Mouse (Mus musculus) common myeloid progenitor, adult 5-6 weeks (primary cell): ENCODE data around the gene Hes1. TPM values are rescaled to one million over a fixed set of nuclear protein-coding genes. Genes with fewer than 3 reads are reported as not detected.

Experiments used
- ATAC-seq: replicated peaks from 2 replicates; pipeline ENCODE4 v1.8.0; 2016; ENCODE audit warnings: low read depth, mild to moderate bottlenecking, moderate TSS enrichment, inconsistent platforms; ENCODE audit not compliant: poor library complexity, severe bottlenecking
- total RNA-seq: library from RNA; stranded (forward); fragments of 200-1000, 187-1606 nt; gene quantifications from 2 replicates; pipeline ENCODE4 v1.2.3, GENCODE M21; 2017

Gene Hes1
- 0.05 and 0.58 TPM in 2 replicates for total RNA-seq

DNA sequence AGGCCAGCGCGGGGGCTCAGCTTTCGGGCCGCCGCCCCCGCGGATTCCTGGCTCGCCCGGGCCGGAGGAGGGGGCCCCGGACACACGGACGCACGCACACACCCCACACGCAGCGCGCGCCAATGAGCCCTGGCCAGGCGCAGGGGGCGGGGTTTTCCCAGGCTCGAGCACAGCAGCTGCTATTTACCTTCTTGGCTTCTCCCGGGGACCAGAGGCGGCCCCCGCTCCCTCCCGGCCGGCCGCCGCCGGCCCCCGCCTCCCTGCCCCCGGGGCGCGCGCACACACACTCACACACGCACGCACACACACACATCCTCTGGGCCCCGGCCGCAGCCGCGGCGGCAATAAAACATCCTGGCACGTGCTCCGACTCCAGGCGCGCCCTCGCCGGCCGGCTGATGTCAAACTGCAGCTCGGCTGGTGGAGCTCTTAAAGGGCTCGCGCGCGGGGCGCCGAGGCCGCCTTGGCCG, at the start of gene Hes1:
TSS of gene Hes1 (plus strand) at position 401 of the 470 bp plus-strand sequence.
- ATAC-seq: peak; percentile 42

DNA sequence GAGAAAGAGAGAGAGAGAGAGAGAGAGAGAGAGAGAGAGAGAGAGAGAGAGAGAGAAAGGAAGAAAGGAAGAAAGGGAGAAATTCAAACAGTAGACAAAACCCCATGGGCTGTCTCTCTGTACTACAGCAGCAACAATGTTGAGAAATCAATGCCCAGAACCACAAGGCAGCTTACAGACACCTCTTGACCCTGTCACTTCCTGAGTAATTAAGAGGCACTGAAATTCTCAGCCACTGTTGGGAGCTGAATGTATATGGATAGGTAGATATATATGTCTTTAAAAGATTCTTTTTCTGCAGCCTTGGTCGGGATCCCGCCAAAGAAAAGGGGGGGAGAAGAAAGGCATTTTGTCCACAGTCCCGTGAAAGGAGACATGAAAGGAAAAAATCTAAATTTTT, 48.1 kb upstream of the Hes1 start:
- ATAC-seq: peak; percentile 48; the same call in 1 of the 2 replicates

DNA sequence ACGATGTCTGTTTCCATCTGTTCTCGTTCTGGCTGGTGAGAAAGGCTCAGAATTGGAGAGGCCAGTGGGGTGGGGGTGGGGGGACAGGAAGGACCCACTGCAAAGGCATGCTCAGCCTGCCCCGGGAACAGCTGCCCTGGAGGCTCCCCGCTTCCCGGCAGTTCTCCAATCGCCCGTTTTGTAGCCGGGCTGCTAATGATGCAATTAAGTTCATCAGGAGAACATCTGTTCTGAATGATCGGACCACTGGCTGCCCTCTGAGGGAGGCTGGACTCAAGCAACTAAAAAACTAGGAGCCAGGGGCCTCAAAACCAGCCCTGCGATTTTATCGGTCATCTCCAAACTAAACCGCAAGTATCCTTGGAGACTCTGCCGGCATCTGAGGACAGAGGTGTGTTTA, 44.1 kb upstream of the Hes1 start:
- no peak for ATAC-seq

DNA sequence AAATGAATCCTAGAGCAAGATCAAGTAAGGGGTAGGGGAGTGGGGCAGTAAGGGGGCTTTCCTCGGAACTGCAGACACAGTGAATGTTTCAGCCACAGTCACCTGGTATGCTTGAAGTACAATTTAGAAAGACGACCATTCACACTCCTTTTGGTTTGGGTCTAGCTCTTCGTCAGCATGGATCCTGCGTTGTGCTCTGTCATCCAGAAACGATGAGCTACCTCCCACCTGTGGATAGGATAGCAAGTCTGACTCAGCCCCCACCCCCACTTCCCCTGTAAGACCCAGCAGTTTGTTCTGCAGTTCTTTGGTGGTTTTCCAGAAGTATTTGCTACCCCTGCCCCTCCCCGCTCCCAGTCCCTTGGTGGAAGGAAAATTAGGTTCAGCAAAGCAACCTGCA, 41.8 kb upstream of the Hes1 start:
- no peak for ATAC-seq

DNA sequence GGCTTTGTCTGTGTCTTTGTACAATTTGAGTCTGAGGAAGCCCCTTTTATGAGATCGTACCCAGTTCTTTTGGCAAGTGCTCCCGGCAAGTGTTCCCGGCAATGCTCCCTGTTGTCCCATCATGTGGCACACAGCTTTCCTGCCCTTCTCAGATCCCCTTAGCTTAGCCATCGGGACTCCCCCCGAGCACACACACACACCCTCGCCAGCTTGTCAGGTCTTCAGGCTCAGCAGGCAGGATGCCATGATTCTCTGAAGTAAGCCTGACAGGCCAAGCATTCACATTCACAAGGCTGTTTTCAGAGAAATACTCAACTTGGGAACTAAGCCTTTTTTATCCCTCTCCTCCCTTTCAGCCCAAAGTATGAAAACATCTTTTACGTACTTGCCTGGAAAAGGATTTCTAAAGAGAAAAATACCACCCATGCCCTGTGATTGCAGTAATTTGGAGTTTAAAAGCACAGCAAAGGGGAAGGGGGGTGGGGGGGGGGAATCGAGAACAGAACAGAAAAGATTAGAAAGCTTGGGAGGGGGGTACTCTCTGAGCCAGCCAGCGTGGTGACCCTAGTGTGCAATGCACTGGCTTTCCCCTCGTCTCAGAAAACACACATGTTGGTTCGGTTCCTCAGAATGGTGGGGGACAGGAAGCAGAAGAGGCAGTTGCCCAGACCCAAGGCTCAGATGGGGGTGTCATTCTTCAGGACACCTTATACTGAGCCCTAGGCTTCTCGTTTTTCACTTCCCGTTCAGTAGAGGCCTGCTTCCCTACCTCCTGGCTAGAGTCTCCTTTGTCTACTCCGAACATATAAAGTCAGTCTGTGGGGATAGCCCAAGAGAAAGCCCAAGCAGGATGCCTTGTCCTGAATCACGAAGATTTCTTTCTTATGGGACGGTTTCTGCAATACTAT, 41.0 kb upstream of the Hes1 start:
- peak; percentile 65 for ATAC-seq

DNA sequence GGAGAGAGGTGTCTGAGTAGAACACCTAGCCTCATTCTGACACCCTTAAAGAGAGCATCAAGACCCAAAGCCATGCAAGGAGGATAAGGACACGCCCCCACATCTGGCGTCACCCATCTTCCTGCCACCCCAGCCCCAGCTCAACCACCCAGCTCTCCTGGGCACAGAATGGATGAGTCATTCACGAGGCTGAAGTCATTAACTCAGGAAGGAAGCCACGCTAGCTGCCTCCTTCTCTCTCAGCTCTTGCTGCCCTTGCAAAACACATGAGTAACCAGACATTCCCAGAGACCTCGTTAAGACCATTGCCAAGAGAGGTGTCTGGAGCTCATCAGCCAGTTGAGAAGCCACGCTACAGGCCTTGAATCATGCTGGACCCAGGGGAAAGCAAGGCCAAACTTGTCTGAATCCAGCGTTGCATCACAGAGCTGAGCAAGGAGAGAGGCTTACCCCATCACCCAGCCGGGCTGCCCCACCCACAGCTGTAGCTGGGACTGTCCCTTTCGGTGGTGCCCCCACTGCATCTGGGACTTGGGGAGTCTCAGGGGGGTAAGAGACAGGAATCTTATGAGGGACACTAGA, 39.4 kb upstream of the Hes1 start:
- ATAC-seq: peak; percentile 92

DNA sequence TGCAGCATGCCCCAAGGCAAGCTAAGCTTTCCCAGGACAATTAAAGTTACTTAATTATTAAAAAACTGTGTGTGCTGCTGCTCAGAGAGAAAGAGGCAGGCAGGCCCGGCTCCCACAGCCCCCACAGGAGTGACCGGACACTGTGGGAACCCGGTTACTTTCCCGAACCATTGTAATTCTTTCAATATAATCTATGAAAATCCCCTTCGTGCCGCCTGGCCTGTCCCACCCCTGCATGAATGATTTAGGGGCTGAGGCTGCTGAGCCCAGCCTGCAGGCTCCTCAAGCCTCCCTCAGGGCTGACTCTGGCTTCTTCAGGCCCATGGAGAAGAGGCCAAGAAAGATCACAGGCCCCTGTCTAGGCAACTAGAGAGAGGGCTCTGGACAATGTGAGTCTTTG, 36.0 kb upstream of the Hes1 start:
- no peak for ATAC-seq

DNA sequence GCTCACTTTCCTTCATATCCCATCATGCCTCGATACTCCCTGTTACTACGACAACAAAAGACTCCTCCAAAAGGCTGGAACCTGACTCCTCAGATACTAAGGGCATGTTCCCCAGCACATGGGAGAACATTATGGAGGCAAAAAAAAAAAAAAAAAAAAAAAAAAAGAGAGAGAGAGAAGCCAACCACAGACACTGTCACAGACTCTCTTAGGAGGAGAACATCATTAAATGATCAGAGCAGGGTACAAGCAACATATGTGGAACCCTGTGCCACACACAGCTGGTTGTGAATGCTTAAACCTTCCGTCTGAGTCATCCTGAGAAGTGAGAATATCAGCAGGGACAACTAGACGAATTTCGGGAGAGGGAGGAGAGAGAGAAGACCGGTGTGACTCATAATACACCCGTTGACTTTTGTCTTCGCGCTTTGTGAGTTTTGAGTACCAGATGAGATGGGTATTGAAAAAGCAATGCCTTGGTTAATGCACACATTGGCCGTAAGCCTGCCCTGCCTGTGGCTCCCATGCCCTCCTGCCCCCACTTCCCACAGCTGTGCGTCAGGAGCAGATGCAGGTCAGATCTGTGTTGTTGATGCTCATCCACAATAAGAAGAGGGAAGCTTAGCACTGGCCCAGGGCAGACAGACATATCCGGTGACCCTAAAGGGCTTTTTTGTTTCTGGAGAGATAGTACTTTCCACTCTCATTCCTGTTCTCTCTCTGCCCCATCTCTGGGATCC, 34.8 kb upstream of the Hes1 start:
- no peak for ATAC-seq

DNA sequence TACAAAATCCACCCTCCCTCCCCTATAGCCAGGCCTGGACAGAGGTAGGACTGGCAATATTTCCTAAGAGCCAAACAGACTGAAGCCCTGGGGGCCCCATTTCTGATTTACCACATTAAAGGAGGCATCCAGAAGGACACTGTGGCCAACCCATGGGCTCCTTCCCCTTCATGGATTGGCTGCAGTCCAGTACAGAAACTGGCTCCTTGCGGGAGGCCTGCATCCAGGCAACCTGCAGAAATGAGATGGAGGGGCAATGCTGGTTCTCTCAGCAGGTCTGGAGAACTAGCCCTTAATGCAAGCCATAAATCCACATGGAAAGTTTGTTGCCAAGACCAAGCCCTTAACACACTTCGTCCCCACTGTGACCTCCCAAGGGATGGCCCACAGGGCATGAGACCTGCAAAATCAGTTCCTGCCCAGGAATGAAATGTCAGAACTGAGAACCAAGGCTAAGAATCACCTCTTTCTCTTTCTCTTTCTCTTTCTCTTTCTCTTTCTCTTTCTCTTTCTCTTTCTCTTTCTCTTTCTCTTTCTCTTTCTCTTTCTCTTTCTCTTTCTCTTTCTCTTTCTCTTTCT, 31.8 kb upstream of the Hes1 start:
- no peak for ATAC-seq

DNA sequence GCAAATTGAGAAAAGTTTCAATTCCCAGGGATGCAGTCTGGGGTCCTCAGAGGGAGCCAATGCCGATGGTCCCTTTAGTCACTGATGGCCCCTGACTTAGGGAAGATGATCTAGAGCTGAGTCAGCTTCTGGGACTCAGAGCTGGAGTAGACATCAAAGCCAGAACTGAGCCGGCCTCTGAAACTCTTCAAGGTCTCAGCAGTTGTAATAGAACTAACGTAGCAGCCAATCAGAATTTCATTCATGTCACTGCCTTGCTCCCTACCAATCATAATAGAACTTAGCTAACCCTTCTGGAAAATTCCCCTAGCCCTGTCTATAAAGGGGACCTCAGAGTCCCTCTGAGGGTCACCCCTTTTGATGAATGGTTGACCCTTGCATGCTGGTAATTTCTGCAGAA, 30.8 kb upstream of the Hes1 start:
- ATAC-seq: no peak

DNA sequence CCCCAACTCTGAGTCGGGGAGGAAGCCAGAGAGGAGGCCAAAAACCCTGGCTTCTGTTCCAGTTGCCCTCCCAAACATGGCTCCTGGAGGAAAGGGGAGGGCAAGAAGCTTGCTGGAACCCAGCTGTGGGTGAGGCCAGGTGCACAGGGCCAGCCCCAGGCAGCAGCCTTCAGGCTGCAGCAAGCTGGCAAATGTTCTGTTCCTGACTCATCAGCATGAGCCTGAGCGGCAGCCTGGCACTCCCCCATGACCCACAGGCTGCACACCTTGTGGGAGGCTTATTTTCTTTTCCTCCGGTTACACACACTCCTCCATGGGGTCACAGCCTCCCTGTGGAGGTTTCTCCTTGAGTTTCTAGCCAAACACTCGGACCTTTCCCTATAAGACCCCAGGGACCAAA, 30.2 kb upstream of the Hes1 start:
- ATAC-seq: no peak

DNA sequence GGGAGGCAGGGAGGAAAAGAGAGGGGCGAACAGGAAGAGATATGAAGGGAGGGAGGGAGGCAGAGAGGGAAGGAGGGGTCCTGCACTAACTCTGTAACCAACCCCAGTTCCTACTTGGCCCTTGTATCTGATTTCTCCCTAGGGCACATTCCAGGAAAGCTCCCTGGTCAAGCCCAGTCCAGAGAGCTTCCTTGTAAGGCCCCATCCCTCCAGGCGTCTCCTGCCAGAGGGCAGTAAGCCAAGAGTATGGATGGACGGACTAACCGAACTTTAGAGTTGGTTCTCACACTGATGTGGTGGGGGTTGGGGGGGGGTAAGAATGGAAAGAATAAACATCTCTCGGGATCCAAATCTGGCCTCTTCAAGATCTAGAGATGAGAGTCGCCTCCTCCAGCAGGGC, 29.7 kb upstream of the Hes1 start:
- ATAC-seq: no peak

DNA sequence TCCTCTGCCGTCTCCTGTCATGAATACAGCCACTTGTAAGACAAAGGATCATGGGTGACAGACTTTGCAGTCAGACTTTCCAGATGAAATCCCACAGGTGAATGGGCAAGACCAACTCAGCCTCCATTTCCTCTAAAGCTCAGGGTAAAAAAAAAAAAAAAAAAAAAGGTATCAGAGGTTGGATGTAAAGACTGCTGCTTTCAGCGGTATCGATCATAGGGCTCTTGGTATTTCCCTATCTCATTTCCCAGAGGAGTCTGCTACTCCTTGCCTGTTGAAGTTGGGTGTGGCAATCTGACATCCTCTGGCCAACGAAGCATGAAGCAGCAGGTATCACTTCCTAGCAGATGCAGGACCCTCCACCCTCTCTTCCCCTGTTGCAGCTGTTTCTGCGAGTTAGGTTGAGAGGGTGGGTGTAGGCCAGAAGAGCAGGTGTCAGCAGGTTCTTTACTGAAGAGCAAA, 29.2 kb upstream of the Hes1 start:
- ATAC-seq: no peak

DNA sequence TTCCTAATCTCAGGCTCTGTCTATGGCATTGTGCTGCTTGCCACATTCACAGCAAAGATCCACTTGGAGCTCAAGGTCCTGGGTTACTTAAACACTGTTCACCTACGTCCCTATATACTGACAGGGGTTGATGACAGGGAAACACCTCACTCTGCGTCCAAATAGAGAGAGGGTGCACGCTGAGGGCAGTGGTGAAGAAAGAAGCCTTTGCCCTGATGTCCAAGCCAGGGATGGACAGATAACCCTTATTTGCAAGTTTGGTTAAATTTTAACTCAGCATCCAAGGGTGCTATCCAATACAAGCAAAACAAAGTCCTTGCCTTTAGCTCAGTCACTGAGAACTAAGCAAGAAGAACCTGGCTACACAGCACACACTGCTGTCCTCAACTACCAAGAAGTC, 28.1 kb upstream of the Hes1 start:
- no peak for ATAC-seq

DNA sequence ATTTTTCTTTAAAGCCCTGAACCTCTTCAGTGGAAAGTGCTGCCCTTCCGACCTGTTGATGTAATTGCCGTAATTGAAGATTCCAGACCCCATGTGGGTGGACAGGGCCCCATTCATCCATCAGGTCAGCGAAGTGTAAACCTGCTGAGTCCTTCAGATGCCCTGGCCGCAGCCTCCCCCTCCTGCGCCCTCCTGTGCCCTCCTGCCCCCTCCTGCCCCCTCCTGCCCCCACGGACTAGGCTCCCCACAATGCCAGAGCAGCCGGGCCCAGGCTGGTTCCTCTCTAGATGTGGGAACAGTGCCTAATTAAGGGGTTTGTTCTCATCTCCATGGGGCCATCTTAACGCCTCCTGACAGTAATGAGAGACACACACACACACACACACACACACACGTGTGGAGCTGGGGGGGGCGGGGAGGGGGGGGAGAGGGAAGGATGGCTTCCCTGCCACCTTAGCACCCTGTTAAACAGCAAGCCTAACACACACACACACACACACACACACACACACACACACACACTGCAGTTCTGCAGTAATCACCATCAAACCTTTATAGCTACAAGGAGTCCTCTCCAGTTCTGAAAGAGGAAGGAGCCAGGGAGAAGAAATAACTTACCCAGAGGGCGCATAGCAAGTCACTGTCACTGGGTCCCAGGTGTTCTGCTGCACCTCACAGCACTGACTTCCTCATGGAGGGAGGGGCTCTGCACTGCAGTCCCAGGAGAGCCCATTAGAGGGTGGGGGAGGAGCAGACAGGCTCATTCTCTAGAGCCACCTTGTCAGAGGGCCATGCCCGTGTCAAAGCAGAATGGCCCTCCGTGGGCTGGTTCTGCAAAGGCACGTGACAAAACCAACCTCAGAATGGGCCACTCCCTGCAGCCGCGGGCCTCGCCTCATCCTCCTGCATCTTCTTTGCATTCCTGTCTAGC, 25.3 kb upstream of the Hes1 start:
- peak; percentile 81 for ATAC-seq

DNA sequence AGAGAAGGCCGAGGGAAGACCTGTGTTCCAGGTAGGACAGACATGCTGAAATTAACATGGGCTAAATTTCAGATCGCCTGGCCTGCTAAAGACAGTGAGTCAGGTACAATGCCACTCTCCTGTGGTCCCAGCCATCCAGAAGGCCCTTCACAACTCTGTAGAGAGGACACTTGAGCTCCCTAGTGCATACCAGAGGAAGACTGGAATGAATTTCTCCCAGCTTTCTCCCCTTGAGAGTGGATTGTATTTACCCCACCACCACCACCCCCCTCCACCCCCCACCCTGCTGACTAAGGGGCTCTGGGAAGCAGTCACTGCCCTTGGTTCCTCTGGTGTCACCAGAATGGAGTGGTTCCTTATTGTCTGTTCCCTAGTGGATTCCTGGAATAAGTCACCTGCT, 24.3 kb upstream of the Hes1 start:
- ATAC-seq: no peak

DNA sequence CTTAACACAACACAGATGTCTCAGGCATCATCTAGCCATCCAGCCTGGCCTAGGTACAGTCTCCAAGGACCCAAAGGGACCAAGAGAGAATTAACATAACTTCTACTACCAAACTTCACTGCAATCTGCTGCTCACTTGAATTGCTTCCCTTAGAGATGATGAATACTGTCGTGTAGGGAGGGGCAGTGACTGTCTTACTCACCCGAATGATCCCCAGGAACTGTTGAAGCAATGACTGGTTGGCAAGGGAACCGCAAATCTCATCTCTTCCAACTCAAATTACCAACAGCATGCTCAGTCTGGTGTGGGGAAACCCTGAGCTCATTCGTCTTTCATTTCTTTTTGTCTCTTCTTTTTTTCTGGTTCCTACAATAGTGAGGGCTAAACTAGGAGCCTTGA, 21.3 kb upstream of the Hes1 start:
- ATAC-seq: no peak

DNA sequence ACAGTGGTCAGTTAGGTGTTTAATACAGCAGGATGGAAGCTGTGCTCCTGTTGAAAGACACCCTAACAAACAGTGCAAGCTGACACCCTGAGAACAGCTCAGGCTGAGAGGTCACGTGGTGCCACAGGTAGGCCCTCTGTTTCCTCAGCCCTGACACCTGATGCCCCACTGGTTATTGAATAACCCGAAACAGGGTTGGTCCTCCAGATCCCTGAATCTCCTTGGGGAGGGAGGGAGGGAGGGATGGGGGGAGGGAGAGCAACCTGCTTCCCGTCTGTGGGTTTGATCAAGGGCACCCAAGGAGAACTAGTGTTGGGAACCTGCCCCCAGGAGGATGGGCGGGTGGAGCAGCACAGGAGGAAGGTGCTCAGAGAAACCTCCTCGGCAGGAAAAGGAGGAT, 18.6 kb upstream of the Hes1 start:
- no peak for ATAC-seq

DNA sequence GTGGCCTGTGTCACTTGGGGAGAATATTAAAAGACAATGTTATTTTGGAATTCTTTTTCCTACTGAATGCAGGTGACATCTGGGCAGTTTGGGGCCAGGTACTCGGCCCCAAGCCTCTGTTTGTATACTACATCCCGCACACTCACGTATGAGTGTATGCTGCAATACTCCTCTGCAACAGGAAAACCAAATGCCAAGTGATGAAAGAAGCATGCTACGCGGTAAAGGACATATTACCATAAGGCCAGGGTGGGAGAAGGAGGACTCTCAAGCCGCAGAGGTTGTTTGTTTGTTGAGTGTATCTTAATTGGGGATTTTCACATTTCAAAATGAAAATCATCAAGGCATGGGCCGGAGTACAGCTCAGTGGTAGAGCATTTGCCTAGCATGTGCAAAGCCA, 17.2 kb upstream of the Hes1 start:
- no peak for ATAC-seq
